Mouse (Mus musculus): ENCODE data around the gene Hint1. TPM values are rescaled to one million over a fixed set of nuclear protein-coding genes. Genes with fewer than 3 reads are reported as not detected.
"Not testable (repeated sequence)": the region's sequence is repeated elsewhere in the genome, so short reads cannot be mapped to it uniquely, and the experiment has no call there.

Hint1 gene
- total RNA-seq, 4 experiments from 2014 or later, result 219 to 289 (median 258) TPM

DNA sequence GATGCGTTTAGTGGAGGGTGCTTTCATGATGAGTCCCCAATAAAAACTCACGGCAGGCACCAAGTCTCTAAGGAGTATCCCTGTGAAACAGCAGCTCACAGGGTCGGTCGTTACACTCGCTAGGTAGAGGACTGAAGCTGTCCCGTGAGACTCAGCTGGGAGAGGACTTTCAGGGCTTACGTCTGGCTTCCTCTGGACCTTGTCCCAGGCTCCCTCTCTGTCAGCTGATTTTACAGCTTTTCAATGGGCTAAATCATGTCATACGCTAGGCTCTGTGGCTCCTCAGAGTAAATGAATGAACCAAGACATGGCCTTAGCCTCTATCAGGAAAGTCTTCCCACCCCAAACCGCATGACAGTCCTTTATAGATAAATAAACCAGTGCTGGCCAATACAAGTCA, 28.4 kb downstream of the Hint1 start:
- no peak for DNase-seq (ENCODE audit: low spot score in 2 of 2)

DNA sequence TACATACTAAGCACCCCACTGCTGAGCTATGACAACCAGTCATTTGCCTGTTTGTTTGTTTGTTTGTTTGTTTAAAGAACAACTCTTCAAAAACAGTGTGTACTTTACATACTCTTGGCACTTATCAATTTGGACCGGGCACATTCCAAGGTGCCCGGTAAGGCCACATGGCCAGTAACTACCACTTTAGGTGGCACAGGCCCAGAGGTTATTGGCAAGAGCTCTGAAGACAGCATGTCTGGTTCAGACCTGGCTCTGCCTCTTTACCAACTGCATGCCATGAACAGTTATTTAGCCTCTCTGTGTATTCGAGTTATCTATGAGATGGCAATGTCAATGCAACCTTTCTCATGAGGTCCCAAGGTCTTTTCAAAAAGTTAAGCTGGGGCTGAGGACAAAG, 30.5 kb downstream of the Hint1 start:
- DNase-seq (ENCODE audit: low spot score in 2 of 2), result not testable (repeated sequence)

DNA sequence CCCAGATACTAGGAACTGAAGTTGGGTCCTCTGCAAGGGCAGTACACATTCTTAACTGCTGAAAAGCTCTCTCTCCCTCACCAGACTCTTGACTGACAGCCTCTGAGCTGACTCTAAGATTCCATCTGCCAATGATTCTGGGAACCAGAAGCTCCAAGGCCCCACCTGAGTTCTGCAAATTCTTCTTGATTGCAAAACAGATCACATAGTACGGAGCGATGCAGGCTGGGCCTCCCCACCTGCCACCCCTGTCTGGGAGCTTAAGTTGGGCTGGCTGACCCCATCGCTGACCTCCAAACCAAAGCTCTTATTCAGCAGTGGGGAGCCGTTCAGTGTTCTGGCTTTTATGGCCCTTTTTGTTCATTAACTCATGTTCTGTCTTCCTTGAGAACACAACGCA, 31.3 kb downstream of the Hint1 start:
- DNase-seq (ENCODE audit: low spot score in 2 of 2), result no peak

DNA sequence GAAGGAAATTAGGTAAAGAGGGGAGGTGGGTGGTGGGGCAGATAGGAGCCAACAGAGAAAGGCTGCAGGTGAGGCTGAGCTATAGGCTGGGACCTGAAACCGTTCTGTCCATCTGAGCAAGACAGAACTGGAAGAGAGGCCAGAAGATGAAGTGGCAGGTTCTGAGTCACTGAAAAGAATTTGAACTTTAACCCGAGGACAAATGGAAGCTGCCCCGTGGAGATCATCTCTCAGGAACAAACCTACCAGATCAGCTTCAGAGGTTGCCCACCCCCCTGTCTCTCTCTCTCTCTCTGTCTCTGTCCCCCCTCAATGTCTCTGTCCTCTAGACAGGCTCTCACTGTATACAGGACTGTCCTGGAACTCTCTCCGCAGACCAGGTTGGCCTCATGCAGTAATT, 33.5 kb downstream of the Hint1 start:
- DNase-seq (ENCODE audit: low spot score in 2 of 2), result no peak

DNA sequence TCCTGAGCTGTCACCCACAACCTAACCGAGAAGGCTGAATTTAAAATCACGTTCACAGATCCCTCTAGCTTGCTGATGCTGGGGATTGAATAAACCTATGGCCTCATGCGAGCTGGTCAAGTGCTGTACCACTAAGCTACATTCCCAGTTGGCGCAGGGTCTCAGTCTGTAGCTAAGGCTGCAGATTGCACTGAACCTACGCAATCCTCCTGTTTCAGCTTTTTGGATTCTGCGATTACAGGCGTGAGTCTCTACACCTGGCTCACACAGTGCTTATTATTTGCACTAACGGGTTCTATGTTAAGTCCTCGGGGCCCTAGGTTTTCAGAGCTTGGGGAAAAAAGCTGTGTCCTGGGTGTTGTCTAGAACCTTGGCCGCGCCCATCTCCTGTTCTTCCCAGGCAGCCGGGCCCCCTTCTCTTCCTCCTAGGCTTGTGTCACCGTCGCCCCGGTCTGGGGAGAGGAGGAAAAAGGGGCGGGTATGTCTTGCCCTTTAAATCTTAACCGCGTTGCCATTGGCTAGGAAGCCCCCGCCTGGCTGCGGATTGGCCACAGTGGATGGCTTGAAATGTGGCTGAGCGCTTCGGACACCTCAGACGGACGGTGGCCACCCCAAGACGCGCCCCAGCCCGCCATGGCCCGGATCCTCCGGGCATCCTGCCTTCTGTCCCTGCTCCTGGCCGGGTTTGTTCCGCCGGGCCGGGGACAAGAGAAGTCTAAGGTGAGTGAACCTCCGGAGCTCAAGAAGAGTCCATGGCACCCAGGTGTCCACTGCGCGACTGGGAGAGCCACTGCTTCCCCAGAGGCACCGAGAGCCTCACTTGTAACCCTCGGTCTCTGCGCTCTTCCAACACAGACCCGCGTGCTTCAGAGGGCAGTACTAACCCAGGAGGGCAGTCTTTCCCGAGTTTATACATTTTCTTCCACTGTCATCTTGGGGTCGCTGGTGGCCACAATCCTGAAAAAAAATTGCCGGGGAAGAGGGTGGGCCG, 36.4 kb downstream of the Hint1 start, which contains the start of gene Gpx3:
Gpx3 (plus strand) TSS at position 121 of the 991 bp plus-strand sequence.
- DNase-seq (ENCODE audit: low spot score in 2 of 2), result peak in 1 of 2 experiments; percentile 30

DNA sequence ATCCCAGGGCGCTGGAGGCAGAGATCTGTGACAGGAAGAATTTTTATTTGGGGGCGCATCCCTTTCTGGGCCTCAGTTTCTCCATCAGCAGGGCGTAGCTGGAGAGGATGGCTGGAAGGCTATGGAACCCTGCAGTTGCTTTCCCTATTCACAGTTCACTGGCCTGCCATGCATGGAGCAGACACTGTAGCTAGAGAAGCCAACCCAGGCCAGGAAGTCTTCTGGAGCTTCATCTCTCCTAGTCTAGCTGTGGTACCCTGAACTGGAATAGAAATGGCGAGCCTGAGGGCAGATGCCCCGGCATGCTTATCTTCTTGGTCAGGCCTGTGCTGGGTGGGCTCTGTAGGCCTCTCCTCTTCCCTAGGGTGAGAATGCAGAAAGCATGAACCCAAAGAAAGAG, 37.2 kb downstream of the Hint1 start:
- DNase-seq (ENCODE audit: low spot score in 2 of 2), result no peak

DNA sequence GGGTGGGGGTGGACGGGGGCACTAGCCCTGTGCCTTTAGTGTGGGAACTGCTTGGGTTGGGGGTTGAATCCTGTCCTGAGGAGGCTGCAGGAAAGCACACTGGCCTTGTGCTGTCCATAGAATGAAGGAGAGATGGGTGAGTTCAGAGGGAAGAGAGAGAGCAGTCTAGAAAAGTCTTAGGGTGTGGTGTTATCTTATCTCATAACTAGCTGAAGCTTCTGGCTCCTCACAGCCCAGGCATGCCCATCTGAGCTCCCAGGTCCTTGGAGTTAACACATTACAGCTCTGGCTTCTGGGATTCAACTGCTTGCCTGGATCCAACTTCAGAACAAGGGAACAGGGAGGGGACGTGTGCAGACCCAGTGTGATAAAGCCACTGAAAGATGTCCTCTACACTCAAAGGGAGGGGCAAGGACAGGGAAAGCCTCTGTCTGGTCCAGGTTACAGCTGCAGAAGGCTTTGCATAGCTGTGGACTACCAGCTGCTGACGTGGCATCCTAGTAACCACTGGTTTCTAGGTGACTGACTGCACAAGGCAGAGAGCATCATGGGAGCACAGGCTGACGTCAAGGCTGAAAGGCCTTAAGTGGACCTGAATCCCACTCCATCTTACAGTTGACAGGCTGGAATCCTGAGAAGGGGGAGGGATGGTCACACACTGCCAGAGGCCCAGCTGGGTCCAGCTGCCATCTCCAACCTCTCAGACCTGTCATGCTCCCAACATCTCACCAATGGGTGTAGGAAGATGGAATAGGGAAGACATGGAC, 37.9 kb downstream of the Hint1 start:
- DNase-seq (ENCODE audit: low spot score in 2 of 2), result no peak

DNA sequence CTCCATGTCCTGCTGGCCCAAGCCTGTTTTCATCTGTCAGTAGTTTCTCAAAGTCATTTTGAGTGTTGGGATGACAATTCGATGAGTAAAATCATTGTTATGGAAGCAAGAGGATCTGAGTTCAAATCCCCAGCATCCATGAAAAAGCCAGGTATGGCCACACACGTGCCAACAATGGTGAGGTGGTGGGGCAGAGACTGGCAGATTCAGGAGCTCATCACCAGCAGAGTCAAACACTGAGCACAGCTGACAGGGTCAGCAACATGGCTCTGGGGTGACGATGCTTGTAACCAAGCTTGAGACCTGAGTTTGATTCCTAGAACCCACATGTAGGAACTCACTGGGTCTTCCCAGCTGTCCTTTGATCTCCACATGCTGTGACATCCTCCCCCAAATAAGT, 38.9 kb downstream of the Hint1 start:
- no peak for DNase-seq (ENCODE audit: low spot score in 2 of 2)

DNA sequence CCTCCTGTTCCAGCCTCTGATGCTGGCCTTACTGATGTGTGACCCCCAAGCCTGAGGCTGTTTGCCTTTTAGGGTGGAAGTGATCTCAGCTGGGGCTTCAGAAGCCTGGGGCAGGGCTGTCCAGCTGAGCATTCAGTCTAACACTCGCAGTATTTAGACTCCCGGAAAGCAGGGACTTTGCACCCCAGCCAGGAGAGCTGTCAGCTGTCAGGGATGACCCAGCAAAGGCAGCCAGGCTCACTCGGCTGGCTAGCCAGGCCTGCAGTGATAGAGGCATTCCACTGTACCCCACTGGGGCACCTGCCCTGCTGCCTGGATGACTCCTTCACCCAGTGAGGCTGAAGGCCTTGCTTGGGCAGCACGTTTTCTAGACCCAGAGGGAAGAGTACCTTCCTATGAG, 39.7 kb downstream of the Hint1 start:
- DNase-seq (ENCODE audit: low spot score in 2 of 2), result no peak

DNA sequence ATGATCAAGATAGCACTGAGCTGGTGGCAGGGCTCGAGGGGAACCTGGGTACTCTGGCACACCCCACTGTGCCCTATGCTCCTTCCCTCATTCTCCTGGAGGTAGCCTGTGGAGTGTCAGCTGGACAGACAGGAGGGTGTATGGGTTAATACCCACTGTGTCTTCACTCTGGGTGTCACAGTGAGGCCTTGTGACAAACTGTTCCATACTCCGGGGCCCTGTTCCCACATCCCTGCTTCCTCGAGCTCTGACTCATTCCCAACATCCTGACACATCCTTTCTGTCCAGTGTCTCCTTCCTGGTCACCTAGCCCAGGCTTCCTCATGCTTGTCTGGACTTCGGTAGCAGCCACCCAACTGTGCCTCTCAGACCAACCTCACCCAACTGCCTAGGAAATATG, 40.3 kb downstream of the Hint1 start:
- no peak for DNase-seq (ENCODE audit: low spot score in 2 of 2)

DNA sequence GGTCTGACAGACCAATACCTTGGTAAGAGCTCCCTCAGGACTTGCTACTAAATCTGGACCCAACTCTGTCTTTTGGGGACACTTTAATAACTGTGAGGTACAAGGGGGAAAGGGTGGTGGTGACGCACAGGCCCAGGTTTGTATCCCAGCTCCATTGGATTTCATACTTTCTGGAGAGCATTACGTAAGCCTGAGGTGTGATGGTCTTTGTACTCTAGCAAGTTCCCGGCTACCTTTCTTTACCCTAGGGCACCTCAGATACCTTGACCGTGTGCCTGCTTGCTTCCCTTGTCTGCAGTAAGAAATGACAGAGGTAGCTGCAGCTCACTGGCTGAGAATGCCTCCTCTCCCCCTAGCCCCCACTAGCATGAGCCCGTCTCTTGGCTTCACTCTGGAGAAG, 41.1 kb downstream of the Hint1 start:
- DNase-seq (ENCODE audit: low spot score in 2 of 2), result no peak

DNA sequence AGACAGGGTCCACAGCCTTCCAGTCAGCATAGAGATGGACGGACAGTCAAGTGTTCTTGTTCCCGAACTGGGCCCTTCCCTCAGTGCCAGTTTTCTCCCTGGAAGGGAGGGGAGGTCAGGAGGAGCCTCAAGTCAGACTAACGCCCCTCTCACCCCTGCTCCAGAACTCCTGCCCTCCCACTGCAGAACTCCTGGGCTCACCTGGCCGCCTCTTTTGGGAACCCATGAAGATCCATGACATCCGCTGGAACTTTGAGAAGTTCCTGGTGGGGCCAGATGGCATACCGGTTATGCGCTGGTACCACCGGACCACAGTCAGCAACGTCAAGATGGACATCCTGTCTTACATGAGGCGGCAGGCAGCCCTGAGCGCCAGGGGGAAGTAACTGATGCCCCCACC, 43.1 kb downstream of the Hint1 start:
- no peak for DNase-seq (ENCODE audit: low spot score in 2 of 2)

DNA sequence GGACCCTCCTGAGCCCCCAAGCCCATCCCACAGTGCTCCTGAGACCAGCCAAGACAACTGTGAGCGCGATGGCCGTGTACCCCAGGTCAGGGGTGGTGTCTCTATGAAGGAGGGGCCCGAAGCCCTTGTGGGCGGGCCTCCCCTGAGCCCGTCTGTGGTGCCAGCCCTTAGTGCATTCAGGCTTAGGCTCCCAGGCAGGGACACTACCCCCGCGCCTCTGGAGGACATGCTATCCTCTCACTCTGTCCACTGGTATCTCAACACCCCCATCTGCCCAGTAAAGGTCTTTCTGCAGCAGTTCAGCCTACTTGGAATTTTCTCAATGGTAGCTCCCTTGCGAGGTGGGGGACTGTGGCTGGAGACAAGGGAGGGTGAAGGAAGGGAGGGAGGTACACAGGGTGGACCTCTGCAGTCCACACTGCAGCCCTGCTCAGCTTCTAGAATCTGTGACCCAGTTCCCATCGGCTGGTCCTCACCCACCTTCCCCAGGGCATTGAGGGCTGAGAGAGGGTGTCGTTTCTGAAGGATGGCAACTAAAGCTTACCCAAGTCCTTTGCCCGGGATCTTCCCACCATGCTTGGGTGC, 44.0 kb downstream of the Hint1 start:
- no peak for DNase-seq (ENCODE audit: low spot score in 2 of 2)

DNA sequence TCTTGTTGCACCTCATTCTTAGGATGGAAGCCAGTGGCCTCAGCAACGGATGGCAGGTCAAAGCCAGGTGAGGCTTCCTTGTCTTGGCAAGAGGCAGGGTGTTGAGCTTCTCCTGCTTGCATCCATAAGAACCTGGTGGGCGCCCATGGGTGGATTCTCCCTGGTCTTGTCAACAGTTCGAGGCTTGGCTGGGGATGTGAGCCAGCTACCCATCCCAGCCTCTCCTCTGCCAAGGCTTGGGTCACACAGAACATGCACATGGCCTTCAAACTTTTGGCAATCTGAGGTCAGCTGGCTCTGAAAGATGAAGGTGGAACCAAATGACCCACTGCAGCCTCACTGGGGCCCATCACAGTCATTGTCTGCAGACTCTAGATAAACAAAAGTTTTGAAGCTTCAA, 45.0 kb downstream of the Hint1 start:
- no peak for DNase-seq (ENCODE audit: low spot score in 2 of 2)

DNA sequence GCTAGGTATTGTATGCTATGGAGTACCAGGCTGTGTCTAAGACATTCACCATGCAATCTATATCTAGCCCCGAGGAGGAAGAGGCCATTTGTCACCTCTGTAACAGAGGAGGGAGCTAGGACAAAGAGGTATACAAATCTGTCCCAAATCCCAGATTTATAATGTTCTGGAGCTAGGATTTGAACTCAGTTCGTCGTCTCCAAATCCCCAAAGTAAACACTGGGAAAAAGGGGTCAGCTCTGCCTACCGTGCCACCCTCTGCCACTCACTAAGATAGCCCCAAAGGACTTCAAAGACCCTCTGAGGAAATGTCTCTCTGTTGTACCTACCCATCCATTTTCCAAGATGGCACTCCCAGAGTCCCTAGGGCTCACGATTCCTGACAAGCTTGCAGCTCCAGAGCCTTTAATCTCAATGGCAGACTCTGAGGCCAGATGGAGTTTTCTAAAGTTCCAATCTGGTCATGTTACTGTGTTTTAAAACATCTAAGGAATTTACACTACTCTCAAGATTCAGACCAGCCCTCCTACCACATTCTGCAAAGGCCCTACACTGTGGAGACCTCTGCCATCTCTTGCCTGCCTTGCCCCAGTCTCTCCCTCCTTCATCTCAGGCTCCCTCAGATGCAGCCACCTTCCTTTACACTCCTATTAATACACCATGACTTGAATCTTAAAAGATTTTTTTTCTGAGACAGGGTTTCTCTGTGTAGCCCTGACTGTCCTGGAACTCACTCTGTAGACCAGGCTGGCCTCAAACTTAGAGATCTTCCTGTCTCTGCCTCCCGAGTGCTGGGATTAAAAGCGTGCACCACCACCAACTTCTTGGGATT, 45.7 kb downstream of the Hint1 start:
- DNase-seq (ENCODE audit: low spot score in 2 of 2), result no peak

DNA sequence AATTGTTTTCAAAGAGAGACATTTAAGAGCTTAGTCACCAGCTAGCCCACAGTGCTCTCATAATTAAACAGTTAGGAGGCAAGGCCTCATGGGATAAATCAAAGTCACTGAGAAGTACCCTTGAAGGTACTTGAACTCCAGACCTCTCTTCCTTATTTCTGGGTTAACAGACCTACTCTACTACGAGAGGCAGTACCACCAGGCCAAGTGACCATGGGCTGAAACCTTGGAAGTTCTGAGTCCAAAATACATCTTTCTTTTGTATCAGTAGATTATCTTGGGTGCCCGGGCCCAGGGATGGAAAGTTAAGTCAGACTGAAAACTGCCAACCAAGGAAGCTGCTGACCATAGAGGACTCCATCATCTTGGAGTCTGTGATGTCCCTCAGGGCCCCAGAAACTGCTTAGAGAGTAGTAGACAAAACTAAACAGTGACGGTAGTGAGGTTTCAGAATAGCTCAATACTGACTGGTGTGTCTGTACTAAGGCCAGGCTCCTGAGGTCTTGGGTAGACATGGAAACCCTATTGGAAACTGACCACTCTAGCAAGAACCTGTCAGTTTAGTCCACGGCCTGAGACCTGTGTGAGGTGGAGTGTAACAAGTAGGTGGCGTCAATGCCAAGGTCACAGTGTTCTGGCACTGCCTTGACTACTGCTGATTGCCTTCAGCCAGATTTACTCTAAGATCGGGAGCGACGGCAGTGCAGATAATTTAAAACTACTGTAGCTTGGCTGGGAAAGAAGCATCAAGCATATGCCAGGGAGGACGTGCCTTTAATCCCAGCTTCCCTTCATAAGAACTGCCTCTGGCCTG, 46.5 kb downstream of the Hint1 start:
- no peak for DNase-seq (ENCODE audit: low spot score in 2 of 2)

DNA sequence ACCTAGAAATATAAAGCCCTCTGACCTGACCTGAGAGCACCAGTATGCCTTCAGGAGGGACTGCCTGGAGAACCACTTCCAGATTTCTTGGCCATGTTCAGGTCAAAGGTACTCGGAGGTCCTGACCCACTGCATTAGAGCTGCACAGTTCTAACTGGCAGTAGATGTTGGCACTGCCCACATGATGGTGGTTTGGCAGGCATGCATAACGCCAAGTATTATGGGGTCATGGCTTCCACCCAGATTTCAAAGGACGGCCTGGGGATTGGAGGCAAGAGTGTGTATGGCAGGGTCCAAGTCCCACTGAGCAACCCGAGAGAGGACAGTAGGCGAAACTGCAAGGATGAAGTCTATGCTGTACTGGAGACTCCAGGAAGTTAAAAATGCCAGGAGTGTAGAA, 47.7 kb downstream of the Hint1 start:
- DNase-seq (ENCODE audit: low spot score in 2 of 2), result no peak

DNA sequence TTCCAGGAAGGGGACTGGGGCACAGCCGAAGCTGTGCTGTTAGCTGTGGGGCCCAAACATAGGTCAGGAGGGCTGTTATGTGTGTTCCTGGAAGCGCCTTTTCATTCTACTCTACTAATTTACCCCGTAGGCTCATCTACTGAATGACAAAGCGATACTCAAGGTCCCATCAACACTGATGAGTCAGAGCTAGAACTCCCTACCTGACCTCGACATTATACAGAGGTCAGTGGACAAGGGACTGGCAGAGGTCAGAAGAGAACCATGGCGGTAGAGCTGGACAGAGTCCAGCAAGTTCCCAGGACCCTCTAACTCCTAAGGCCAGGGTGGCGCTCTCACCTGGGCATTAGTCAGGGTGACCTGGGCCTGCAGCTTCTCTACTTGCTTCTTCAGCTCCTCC, 51.3 kb downstream of the Hint1 start:
- DNase-seq (ENCODE audit: low spot score in 2 of 2), result no peak

DNA sequence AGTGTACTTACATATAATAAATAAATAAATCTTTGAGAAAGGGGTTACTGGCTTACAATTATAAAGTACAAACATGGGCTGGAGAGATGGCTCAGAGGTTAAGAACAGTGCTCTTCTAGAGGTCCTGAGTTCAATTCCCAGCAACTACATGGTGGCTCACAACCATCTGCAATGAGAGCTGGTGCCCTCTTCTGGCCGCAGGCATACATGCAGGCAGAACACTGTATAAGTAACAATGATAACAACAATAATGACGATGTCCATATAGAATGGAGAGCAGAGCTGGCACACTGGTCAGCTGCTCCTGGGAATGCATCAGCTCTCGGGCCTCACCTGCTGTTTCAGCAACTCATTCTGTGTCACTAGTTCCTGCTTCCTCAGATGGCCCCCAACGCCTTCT, 52.1 kb downstream of the Hint1 start:
- DNase-seq (ENCODE audit: low spot score in 2 of 2), result no peak

Measured in layer of hippocampus, adult 8-10 months (tissue).